Mouse (Mus musculus): Measurements from ENCODE around the gene Neurl3. TPM values are rescaled to one million over a fixed set of nuclear protein-coding genes. Genes with fewer than 3 reads are reported as not detected.

Neurl3 gene
- polyA plus RNA-seq, 1 experiment: 9.9 TPM

DNA sequence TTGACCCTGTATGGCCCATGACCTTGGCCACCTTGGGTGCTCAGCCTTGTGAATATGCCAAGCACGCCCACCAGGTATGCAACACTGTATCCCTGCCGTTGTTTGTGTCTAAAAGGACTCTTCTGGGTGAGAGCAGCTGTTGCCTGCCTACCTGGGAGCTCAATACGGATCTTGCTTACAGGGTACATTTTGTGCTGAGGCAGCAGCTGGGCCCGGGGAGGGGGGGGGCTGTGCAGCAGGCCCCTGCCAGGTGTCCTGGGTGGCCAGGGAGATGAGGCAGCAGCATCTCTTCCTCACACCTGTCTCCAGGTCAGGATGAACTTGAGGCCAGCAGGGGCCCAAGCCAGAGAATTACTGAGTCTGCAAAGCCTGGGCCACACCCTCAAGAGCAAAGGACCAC lies 23.6 kb upstream of the Neurl3 start:
- no peak for DNase-seq
- H3K27me3 ChIP-seq (replicated peaks; ENCODE audit: control insufficient read depth, insufficient read depth, low read length): no peaks in the 10 kb centered on the region
- no peaks in the 10 kb centered on the region for H3K4me1 ChIP-seq (ENCODE audit: control insufficient read depth, insufficient read depth, low read length)
- H3K27ac ChIP-seq (ENCODE audit: insufficient read depth, low read depth, low read length): no peak overlapping the region
- H3K4me3 ChIP-seq (ENCODE audit: insufficient read depth, low read depth, low read length): no peak overlapping the region
- WGBS: 73% methylated on average over 4 of the region's 4 CpGs
- H3K36me3 ChIP-seq (ENCODE audit: control insufficient read depth, insufficient read depth, low read length): no peaks in the 10 kb centered on the region
- no peak for TF ChIP-seq CTCF (conservative IDR thresholded peaks at IDR 0.05; ENCODE audit: insufficient read depth, insufficient read length, low read depth, low read length)
- no peak for TF ChIP-seq POLR2A (IDR thresholded peaks at IDR 0.05; ENCODE audit: low read depth, low read length)

DNA sequence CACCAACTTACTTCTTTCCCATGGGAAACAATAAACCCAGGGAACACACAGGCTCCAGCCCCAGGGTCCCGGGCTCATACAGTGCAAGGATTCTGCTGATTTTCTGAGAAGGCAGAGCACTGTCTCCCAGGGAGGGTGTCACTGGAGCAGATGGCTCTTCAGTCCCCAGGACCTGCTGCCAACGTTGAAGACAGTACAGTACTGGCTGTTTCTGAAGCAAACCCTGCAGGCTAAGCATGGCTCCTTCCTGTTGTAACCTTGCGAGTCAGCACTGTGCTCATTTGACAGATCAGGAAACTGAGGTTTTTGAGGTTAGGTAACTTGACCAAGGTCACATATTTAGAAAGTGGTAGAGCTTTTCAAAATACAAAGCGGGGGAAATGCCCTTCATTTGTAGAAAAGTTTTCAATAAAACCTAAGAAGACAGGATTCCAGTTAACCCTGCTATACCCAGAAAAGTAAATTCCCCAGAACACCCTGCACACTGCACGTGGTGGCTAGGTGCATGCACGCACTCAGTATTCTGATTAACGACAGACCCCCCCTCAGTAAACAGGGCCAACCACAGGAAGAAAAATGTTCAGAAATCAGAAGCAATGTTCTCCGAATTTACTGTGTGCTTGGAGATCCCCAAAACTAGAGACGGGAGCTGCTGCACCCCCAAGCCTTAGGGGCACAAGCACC lies 22.1 kb upstream of the Neurl3 start:
- no peaks in the 10 kb centered on the region for H3K36me3 ChIP-seq (ENCODE audit: control insufficient read depth, insufficient read depth, low read length)
- no peaks in the 10 kb centered on the region for H3K4me1 ChIP-seq (ENCODE audit: control insufficient read depth, insufficient read depth, low read length)
- H3K27ac ChIP-seq (ENCODE audit: insufficient read depth, low read depth, low read length): no peak overlapping the region
- no peak overlapping the region for H3K4me3 ChIP-seq (ENCODE audit: insufficient read depth, low read depth, low read length)
- H3K27me3 ChIP-seq (replicated peaks; ENCODE audit: control insufficient read depth, insufficient read depth, low read length): no peaks in the 10 kb centered on the region
- TF ChIP-seq CTCF (conservative IDR thresholded peaks at IDR 0.05; ENCODE audit: insufficient read depth, insufficient read length, low read depth, low read length) (no peak), POLR2A (IDR thresholded peaks at IDR 0.05; ENCODE audit: low read depth, low read length) (no peak)
- no peak for DNase-seq
- WGBS: 59% methylated on average over 9 of the region's 9 CpGs

DNA sequence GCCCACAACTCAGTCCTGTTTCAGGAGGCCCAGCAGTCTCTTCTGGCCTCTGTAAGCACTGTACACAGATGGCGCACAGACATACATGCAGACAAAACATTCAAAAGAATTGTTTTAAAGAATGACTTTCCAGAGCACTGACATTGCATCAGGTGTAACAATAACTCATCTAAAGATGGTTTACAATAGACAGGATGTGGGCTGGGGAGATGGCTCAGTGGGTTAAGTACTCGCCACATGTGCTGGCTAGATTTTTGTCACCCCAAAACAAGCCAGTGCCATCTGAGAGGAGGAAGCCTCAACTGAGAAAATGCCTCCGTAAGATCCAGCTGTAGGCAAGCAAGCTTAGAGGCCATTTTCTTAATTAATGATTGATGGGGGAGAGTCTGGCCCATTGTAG lies 19.9 kb upstream of the Neurl3 start:
- Histone ChIP-seq H3K4me1 (ENCODE audit: control insufficient read depth, insufficient read depth, low read length) (no peaks in the 10 kb centered on the region), H3K4me3 (ENCODE audit: insufficient read depth, low read depth, low read length) (no peak overlapping the region), H3K27ac (ENCODE audit: insufficient read depth, low read depth, low read length) (no peak overlapping the region), H3K27me3 (replicated peaks; ENCODE audit: control insufficient read depth, insufficient read depth, low read length) (no peaks in the 10 kb centered on the region), H3K36me3 (ENCODE audit: control insufficient read depth, insufficient read depth, low read length) (no peaks in the 10 kb centered on the region)
- WGBS: 80% methylated on average over 3 of the region's 3 CpGs
- no peak for DNase-seq
- no peak for TF ChIP-seq POLR2A (IDR thresholded peaks at IDR 0.05; ENCODE audit: low read depth, low read length)
- TF ChIP-seq CTCF (conservative IDR thresholded peaks at IDR 0.05; ENCODE audit: insufficient read depth, insufficient read length, low read depth, low read length): no peak

DNA sequence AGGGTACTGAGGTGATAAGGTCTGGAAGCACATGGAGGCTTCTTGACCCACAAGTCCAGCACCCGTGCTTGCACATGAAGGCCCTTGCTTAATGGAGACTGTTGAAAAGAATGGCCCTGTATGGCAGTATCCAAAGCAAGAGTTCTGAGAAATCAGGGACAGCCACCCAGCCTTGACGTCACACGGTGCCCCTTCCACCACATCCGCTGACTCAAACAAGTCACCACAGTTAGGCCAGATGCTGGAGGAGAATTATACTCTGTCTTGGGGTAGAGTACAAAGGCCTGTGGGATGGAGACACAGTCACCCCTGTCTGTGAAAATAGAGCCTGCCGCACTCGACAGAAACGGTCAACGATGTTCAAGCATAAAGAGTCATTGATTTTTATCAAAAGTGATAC lies 19.0 kb upstream of the Neurl3 start:
- TF ChIP-seq POLR2A (IDR thresholded peaks at IDR 0.05; ENCODE audit: low read depth, low read length) (no peak), CTCF (conservative IDR thresholded peaks at IDR 0.05; ENCODE audit: insufficient read depth, insufficient read length, low read depth, low read length) (no peak)
- 91% methylated on average over 8 of the region's 8 CpGs for whole genome bisulfite sequencing
- Histone ChIP-seq H3K27me3 (replicated peaks; ENCODE audit: control insufficient read depth, insufficient read depth, low read length) (no peaks in the 10 kb centered on the region), H3K36me3 (ENCODE audit: control insufficient read depth, insufficient read depth, low read length) (no peaks in the 10 kb centered on the region), H3K4me1 (ENCODE audit: control insufficient read depth, insufficient read depth, low read length) (no peaks in the 10 kb centered on the region), H3K27ac (ENCODE audit: insufficient read depth, low read depth, low read length) (no peak overlapping the region), H3K4me3 (ENCODE audit: insufficient read depth, low read depth, low read length) (no peak overlapping the region)
- DNase-seq: no peak

DNA sequence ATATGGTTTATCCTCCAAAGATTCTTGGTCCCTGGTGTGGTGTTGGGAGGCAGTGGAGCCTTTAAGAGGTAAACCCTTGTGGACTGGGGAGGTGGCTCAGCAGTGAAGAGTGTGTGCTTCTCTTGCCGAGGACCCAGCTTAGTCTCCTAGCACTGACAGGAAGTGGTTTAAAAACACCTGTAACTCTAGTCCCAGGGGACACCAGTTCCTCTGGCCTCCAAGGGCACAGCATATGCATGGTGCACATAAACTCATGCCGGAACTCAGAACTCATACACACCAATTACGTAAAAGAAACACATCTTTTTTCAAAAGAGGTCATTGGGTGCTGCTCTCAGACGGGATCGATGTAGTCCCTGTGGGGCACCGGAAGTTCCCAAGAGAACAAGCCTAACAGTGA lies 7.4 kb upstream of the Neurl3 start:
- H3K4me1 ChIP-seq (ENCODE audit: control insufficient read depth, insufficient read depth, low read length): no peaks in the 10 kb centered on the region
- H3K4me3 ChIP-seq (ENCODE audit: insufficient read depth, low read depth, low read length): no peak overlapping the region
- WGBS: 80% methylated on average over 6 of the region's 6 CpGs
- no peak for TF ChIP-seq CTCF (conservative IDR thresholded peaks at IDR 0.05; ENCODE audit: insufficient read depth, insufficient read length, low read depth, low read length)
- TF ChIP-seq POLR2A (IDR thresholded peaks at IDR 0.05; ENCODE audit: low read depth, low read length): no peak
- H3K27me3 ChIP-seq (replicated peaks; ENCODE audit: control insufficient read depth, insufficient read depth, low read length): no peaks in the 10 kb centered on the region
- no peaks in the 10 kb centered on the region for H3K36me3 ChIP-seq (ENCODE audit: control insufficient read depth, insufficient read depth, low read length)
- no peak for DNase-seq
- no peak overlapping the region for H3K27ac ChIP-seq (ENCODE audit: insufficient read depth, low read depth, low read length)

DNA sequence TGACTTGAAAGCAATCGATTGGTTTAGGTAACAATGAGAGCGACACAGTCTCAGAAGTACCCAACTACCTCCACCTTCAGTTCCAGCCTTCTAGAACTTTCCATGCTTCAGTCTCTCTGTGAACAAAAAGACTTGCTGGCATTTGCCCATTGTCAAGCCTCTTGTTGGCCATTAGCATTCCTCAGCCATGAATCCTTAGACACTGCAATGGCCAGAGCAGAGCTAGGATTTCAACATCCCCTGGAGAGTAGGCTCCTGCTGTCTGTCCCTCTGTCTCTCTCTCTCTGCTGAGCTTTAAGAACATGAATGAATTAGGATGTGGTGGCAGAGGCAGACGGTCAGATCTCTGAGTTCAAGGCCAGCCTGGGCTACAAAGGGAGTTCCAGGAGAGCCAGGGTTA lies 6.5 kb upstream of the Neurl3 start:
- Histone ChIP-seq H3K27me3 (replicated peaks; ENCODE audit: control insufficient read depth, insufficient read depth, low read length) (no peaks in the 10 kb centered on the region), H3K4me3 (ENCODE audit: insufficient read depth, low read depth, low read length) (no peak overlapping the region), H3K36me3 (ENCODE audit: control insufficient read depth, insufficient read depth, low read length) (no peaks in the 10 kb centered on the region), H3K4me1 (ENCODE audit: control insufficient read depth, insufficient read depth, low read length) (no peaks in the 10 kb centered on the region), H3K27ac (ENCODE audit: insufficient read depth, low read depth, low read length) (no peak overlapping the region)
- no peak for TF ChIP-seq CTCF (conservative IDR thresholded peaks at IDR 0.05; ENCODE audit: insufficient read depth, insufficient read length, low read depth, low read length)
- TF ChIP-seq POLR2A (IDR thresholded peaks at IDR 0.05; ENCODE audit: low read depth, low read length): no peak
- 91% methylated on average over 3 of the region's 3 CpGs for WGBS
- DNase-seq: no peak

DNA sequence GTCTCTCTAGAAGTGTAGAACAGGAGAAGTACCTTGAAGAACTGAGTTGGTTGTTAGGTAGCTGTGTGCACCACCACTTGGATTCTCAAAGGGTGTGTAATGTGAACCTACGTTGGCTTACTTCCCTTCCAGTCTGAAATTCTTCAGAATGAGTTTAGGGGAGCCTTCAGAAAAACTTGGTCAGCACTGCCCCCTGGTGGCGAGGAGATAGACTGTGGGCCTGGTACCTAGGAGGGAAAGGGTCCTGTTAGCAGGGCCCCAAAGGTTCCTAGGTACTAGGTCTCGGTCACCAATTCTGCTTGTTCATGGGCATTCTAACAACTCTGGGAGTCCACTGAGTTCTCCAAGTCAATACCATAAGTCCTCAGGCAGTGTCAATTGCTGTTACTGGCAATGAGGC lies 4.7 kb upstream of the Neurl3 start:
- no peak overlapping the region for H3K4me3 ChIP-seq (ENCODE audit: insufficient read depth, low read depth, low read length)
- TF ChIP-seq CTCF (conservative IDR thresholded peaks at IDR 0.05; ENCODE audit: insufficient read depth, insufficient read length, low read depth, low read length) (peak; percentile 80), POLR2A (IDR thresholded peaks at IDR 0.05; ENCODE audit: low read depth, low read length) (no peak)
- H3K27ac ChIP-seq (ENCODE audit: insufficient read depth, low read depth, low read length): no peak overlapping the region
- H3K27me3 ChIP-seq (replicated peaks; ENCODE audit: control insufficient read depth, insufficient read depth, low read length): no peaks in the 10 kb centered on the region
- WGBS: 17% methylated on average over 3 of the region's 3 CpGs
- H3K4me1 ChIP-seq (ENCODE audit: control insufficient read depth, insufficient read depth, low read length): no peaks in the 10 kb centered on the region
- H3K36me3 ChIP-seq (ENCODE audit: control insufficient read depth, insufficient read depth, low read length): no peaks in the 10 kb centered on the region
- DNase-seq: peak; percentile 83
